Mouse (Mus musculus) frontal cortex, postnatal 25 days (tissue): ENCODE measurements at regions not wholly inside any gene's neighbourhood (a gene's known extent, or its start where the extent isn't known, plus 50 kb on each side); places are given as distances from the start of the nearest gene placed in this dataset.

Experiments
- DNase-seq, 2 experiments: peaks; one replicate each; pipeline ENCODE4 v3.0.0; 2022; ENCODE audit warnings: low spot score in 2 of 2

DNA sequence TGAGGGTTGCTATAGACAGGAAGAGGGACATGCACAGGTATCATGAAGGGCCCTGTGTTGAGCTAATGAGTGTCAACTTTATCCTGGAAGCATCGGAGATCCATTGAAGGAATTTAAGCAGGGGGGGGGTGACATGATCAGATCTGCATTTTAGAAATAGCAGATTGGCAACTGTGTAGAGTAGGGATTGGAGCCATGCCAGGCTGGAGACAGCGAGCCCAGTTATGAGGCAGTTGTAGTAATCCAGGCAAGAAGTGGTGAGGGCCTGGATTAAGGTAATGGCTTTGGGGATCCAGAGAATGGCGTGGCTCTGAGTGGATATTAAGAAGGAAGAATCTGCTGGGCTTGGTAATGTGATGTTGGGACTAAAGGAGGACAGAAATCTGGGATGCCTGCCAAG is 528.5 kb downstream of the Fgf9 start:
- DNase-seq, result no peak

DNA sequence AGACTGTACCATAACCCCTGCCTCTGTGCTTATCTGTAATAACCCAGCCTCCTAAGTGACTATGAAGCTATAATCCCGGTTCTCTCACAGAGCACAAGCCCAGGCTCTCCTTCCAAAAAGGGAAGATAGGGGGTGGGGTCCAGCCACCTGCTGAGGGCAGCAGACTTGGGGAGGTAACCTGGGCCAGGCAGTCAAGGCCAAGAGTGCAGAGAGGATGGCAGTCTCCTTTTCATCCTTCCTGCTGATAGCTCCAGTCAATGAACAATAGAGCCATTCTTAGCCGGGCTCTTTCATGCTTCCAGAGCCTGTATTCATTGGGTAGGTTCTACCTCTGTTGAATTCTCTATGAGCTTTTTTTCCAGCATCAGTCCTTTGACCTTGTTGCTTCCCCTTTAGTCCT is 527.5 kb downstream of the Fgf9 start:
- DNase-seq, result no peak

DNA sequence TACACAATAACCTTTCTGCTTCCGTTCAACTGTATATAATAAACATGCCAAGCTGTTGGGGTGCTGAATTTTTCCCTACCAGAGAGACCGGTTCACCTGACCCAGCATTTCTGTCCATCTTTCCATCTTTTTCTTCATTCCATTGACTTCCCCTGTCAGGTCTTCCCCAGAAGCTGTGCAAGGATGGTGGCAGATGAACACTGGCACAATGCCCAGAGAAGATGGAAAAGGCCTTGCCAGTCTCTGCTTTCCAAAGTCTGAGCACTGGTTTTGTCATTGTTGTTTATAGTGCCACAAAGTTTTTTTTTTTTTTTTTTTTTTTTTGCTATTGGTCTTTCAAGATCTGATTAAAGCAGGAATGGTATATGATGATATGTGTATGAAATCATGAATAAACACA is 526.6 kb downstream of the Fgf9 start:
- DNase-seq, result no peak

DNA sequence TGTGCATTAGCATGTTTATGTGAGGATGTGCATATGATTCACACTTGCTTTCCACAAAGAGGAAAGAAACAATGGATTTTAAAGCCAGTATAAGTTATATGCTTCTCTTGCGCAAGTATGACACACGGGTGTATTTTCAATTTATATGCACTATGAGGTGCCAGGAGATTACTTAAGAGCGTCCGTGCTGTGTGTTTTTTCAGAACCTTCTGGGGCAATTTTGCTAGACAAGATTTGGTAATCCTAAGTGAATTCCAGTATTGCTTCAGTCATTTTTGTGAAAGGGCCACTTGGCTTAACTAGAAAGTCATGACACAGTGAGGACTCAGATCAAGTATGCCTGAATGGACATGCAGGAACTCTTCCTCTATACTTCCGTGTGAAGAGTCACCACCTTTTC is 511.5 kb downstream of the Fgf9 start:
- DNase-seq, result no peak

DNA sequence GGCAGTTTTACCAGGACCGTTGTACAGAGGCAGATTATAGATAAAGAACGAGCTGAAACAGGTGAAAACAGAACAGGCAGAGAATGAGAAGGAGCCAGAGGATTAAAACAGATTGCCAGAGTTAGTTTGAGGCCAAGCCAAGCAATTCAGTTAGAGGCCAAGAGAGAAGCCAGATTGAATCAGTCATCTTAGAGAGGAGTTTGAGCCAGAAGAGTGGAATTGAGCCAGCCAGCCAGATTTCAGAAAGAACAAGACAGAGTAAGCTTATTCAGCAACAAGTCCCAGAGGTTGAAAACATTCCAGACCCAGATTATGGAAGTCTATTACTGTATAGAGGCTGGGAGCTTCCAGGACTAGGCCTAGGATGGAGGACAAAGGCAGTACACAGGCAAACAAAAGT is 499.7 kb downstream of the Fgf9 start:
- DNase-seq, result no peak

DNA sequence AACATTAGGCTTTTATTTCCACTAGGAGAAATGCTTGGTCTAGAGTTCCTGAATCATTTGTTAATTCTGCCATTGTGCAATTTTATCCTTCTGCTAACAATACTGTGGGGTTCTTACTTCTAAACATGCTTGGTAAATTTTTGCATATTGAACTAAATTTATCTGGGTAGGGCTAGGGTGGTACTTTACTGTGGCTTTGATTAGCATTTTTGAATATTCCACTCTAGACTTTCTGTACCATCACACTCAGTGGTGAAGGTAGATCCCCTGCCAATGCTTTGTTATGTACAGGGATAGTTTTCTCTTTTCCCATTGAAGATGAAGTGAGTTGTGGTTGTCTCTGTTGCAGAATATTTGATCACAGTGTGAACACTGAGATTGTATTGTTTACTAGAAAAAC is 497.1 kb downstream of the Fgf9 start:
- DNase-seq, result no peak

DNA sequence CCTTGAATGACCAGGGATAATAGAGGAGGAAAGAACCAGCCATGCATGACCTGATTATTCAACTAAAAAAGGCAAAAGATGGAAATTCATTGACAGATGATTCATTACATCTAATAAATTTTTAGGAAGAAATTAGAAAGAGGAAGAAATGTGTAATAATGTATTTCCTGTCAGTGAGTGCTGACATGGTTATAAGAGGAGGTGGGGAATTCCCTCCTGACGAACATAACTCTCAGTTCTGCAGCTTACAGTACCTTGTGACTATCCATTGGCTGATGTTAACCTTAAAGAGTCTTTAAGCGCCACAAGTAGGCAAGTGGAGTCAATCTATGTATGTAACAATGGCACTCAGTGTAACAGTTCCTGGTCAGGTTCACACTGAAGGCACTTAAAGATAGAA is 492.7 kb downstream of the Fgf9 start:
- DNase-seq, result no peak

DNA sequence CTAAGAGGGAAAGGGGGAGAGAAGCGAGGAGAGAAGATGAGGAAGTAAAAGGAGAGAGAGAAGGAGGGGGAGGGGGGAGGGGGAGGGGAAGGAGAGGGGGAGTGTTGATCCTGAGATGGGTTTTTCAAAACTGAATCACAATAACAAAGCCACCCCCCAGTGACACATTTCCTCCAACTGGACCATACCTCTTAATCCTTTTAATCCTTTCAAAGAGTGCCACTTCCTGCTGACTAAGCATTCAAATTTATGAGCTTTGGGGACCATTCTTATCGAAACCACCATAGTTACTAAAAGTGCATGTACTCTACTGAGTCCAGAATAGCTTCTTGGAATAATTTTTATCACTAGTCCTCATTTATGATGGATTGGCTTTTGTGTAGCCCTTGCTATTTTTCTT is 480.4 kb downstream of the Fgf9 start:
- DNase-seq, result no peak

DNA sequence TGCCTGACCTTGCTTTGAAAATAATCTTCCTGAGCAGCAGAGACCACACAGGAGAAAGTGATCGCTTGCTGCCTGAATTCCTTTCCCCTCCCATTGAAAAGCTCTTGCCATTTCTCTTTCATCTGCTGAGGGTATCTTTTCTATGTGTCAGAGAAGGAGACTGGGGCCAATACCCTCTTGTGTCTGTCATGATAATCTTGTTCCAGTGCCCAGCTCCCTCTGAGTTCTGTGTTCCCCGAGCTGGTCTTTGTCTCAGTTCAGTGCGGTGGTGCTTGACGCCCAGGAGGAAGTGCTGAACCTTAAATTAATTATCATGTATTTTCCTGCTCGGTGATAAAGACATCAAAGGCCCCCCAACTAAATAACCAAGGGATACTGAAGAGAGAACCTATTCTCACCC is 475.4 kb downstream of the Fgf9 start:
- DNase-seq, result no peak

DNA sequence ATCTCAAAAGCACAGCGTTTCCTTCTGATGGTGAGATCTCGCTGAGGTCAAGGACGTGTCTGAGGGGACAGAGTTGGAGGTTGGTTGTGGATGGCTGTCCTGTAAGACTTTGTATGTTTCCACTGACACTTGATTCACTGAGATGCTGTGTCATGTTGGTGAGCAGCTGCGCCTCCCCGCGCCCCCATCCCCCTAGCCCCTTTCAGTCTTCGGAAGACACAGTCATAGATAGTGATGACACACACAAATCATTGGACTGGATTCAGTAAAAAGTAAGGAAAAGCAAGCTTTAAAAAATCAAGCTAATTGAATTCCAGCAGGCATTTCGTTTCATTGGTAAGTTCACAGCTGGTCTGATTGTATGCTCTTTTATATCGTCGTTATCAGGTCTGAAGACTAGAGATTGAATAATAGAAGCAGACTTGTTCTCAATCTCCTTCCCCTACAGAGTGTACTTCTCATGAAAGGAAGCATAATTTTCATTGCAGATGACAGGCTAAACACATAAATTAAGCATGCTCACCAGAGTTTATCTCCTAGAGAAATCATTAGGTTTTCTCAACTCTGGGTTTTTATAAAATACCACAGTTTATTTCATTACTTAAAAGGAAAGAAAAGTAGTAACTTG is 472.9 kb downstream of the Fgf9 start:
- DNase-seq, result no peak

DNA sequence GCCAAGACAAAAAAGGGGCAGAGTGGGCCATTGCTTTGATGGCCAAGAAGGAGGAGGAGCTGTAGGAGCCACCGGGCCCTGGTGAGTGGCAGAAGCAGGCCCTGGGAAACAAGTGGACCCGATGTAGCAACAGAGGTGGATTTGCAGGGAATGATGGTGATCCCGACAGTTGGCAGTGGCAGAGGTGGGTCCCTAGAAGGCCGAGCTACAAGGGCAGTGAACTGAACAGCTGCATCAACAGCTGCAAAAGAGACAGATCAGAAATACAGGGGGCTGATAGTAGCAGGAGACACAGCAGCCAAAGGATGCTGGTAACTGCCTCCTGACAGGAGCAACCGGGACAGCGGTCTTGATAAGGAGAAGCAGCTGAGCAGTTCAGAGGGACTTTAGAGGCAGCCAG is 467.8 kb downstream of the Fgf9 start:
- DNase-seq, result no peak

DNA sequence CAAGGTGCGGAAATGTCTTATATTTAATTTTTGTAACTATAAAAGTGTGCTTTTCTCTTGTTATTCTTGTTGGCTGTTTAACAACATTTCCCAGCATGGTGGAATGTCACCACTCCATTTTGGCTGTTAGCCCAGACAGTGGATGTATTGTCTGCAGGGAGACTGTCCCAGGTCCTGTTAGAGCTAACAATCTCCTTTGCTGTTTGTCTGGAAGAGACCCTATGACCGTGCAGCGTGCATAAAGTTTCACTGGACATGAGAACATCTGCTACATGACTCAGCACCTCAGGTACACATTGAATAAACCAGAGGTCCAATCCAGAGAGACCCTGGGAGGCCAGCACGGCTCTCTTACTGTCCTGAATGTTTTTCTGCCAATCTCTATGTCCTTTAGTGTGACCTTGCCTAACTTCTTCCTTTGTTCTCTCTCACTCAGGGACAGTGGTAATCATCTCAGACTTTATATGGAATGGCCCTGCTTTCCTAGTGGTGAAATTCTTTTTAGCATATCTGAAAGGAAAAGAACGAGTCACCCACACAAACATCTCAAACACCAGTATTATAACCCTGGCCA is 450.7 kb downstream of the Fgf9 start:
- no peak for DNase-seq

DNA sequence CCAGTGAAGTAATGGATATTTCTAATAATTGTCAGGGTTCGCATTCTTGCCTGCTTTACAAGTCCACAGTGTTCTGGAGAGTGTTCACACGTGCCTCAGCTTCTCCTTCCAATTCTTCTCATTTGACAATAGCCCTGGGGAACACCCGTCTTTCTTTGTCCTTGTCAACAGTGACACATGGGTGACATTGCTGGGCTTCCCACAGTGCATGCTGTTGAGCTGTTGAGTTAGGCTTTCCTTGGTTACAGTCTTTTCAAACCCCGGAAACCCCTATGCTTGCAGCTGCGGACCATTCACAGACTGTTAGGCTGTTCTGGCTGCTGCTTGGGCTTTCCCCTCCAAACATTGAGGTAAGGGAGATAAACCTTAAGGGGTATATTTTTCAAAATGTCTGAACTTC is 450.0 kb downstream of the Fgf9 start:
- no peak for DNase-seq

DNA sequence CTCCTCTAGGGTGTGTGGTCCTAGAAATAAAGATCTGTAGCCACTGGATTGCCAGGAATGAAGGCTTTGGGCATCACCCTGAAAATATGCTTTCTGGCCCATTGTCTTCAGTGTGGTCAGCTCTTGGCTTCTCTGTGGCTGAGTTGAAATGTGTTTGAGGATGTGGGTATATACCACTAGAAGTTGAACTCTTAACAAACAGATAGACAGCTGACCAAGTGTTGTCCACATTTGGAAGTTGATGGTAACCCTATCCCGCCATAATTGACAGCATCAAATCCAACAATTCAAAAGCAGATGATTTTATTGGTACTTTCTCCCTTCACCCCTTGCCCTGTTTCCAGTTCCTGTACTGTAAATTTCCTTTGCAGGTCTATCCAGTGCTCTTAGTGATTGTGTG is 448.7 kb downstream of the Fgf9 start:
- no peak for DNase-seq

DNA sequence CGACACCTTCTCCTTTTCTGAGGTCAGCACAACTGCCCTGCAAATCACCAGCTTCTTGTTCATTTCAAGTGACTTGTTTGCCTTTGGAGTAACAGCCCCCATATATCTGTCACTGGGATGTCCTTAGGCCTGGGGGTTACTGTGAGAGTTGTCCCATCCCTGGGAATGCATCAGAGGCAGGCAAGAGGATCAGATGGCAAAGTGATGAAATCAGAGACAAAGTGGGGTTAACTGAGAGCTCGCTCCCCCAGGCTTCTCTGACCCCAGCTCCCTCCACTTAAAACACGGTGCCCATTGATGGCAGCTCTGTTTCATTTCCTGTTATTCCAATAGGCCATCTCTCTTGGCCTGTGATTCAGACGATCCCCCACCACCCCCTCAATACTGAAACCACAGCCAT is 446.2 kb downstream of the Fgf9 start:
- no peak for DNase-seq

DNA sequence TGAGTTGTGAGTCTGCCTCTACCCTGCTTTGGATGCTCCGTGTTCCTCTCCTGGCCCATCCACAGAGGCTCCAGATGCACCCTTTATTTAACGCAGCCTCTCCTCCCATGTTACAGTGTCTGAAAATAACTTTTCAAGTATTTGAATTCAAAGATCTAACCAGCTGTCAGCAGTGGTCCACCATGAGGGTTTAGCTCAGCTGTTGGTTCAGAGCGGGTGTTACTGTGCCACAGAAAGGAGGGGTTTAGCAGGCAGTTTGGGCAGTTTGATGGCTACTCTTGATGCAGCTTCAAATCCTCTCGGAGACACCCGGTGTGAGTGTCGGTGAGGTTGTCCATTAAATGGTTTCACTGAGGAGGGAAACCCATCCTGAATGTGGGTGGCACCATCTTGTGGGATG is 441.8 kb downstream of the Fgf9 start:
- DNase-seq, result no peak

DNA sequence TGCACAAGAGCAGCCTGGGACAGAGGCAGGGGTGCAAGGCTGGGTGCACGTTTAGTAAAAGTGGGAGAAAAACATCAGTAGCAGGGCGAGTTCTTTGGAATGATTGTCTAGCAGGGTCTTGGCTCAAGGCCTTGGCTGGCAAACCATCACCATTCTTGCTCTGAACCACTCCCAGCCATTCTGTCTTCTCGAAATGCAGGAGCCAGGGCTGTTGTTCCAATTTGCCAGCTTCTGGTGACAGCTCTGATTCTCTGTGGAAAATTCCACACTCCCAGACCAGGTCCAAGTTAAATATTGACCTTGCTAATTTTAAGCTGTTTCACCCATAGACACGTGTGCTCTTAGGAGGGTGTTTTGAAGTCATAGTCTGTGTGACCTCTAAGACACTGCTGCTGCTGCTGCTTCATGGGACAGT is 441.2 kb downstream of the Fgf9 start:
- DNase-seq, result no peak

DNA sequence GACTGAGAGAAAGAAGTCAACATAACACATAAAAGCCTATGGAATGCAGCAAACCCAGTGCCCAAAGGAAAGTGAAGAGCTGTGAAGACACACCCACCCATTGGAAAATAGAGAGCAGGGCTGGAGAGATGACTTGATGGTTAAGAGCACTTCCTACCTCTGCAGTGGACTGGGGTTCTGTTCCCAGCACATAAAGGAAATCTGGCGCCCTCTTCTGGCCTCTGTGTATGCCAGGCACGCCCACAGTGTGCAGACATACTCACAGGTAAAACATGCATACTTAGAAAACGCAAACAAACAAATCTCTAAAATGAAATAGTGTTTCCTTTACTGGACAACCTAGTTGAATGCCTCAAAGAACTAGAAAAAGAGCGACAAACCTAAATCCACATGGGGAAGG is 440.4 kb downstream of the Fgf9 start:
- DNase-seq, result no peak

DNA sequence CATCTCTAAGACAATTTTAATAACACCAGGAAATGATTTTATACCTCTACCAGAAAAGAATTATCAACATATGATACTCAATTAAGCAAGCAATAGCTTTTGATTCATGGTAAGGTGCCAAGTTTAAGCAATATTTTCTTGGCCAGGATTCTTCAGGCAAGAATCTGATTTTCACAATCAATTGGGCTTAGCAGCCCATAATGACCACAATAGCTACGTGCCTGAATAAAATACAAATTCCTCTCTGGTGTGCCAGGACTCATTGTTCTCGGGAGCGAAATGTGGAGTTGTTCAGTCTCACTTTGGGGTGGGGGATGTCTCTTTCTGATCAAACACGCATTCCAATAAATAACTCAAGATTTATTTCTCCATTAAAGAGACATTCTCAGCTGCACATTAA is 438.8 kb downstream of the Fgf9 start:
- no peak for DNase-seq

DNA sequence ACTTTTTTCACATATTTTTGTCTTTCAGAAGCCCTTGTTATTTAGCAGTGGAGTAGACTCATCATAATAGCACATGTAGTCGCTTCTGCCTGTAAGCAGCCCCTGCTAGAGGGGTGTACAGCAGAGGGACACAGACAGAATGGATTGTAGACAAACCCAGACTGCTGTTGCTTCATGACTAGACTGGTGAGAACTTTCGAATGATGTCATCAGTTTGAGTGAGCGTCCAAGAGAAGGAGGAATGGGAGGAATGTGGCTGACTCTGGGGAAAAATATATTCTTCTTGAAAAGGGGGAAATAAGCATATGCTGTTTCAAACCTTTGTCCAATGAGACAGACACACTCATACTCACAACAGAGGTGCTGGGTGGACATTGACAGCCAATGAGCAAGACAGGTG is 436.1 kb downstream of the Fgf9 start:
- DNase-seq, result no peak

DNA sequence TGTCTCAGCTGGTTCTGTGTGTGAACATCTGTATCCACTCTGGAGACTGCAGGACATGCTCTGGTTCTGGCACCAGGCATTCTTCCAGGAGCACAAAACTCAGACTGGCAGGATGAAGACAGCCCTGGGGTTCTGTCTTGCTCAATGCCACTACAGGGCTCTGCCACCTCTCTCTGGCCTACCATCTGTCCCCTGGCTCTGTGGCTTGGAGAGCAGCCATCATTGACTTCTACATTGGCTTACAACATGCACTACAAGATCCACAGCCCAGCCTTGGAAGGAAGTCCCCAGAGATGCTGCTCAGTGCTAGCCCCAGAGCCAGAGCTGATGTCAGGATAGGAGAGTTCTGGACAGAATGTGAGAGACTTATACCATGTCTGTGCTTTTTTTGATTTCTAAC is 435.5 kb downstream of the Fgf9 start:
- no peak for DNase-seq

DNA sequence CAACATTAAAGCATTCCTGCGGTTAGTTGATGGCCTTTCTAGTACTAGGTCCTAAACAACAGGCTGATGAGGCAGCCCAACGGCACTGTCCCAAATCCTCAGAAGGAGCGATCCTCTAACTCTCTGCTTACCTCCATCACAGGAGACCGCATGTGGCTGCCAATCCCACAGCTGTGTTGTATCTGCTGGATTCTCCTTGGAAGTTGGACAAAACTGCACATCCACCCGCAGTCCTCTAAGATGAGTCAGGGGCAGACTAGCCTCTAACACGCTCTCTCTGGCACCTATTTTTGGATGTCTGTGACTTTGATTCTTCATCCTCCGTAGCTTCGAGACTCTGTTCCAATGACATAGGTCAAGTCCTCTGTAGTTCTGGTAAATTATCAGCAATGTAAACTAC is 432.5 kb downstream of the Fgf9 start:
- DNase-seq, result no peak

DNA sequence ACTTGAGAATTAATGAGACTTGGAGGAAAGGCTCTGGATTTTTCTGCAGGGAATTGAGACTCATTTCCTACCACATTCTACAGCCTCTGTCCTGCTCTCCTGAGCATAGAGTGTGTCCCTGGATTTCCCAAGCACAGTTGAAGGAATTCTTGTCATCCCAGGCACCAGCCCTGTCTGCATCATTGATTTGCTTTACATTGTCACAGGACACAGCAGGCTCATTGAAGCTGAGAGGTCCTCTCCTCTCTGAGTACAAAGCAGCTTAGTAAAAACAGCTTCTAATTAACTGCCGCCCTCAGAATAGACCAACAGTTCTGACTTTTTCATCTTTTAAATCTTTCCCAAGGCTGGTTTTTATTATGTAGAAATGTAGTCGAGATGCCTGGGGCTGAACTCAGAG is 429.7 kb downstream of the Fgf9 start:
- DNase-seq, result no peak

DNA sequence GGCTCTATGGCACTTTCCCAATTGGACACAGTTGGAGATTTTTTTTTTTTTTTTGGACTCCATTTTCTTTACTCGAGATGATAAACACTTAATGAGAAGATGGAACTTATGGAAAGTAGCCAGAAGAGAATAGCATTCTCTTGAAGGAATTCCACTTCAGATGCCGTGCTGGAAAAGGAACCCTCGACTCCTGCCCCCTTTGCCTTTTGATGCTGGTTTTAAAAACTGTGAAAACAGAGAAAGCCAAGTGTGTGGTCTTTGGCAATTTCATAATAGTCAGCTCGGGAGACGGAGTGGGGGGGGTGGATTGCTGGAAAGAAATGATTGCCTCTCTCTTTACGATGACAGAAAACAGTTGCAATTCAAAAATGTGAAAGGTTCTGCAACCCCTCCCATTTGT is 429.2 kb downstream of the Fgf9 start:
- no peak for DNase-seq
